In genomic region chr14:47418666-47418991, GRCm38 (mm10) we compare ENCODE assay signal across 8 mouse cellular contexts. TPM values are rescaled to one million over a fixed set of nuclear protein-coding genes. Genes with fewer than 3 reads are reported as not detected.
DNase-seq lines count a peak whose midpoint lies in the region; ATAC-seq and TF ChIP-seq lines count a peak whose summit lies in the region.

No protein-coding gene starts in this region.

- no peak for DNase-seq in left cerebral cortex, adult 2 months (ENCODE audit: extremely low spot score in 1 of 2, low spot score in 2 of 2)
- no peak for DNase-seq in left cerebral cortex, adult 8-10 months (ENCODE audit: low spot score in 2 of 2)
- no peak for DNase-seq in embryonic facial prominence, embryonic 14.5 days (ENCODE audit: low spot score)
- no peak for DNase-seq in intestine, embryonic 14.5 days (ENCODE audit: low spot score)
- no peak for DNase-seq in cerebellum, adult 11 months
- no peak for DNase-seq in gastrocnemius, adult 18-20 months (ENCODE audit: low spot score)

- H3K9ac ChIP-seq in embryonic facial prominence, embryonic 14.5 days (ENCODE audit: low read depth, low read length), result peak overlapping the region; percentile 59
- H3K9ac ChIP-seq in intestine, embryonic 14.5 days (ENCODE audit: low read length), result peak overlapping the region; percentile 38; the same call in 1 of the 2 replicates
- no peak overlapping the region for H3K9ac ChIP-seq in neural tube, embryonic 12.5 days

- H3K27ac ChIP-seq in left cerebral cortex, adult 2 months, result no peak overlapping the region
- peak overlapping the region; percentile 65 for H3K27ac ChIP-seq in embryonic facial prominence, embryonic 14.5 days (replicated peaks; ENCODE audit: low read depth, low read length)
- H3K27ac ChIP-seq in intestine, embryonic 14.5 days (ENCODE audit: low read depth), result peak overlapping the region; percentile 45; the same call in 1 of the 2 replicates
- no peak overlapping the region for H3K27ac ChIP-seq in neural tube, embryonic 12.5 days

- no peaks in the 10 kb centered on the region for H3K27me3 ChIP-seq in embryonic facial prominence, embryonic 14.5 days (replicated peaks; ENCODE audit: control insufficient read depth, insufficient read depth, low read length)
- H3K27me3 ChIP-seq in intestine, embryonic 14.5 days (replicated peaks; ENCODE audit: control insufficient read depth, insufficient read depth, low read length), result no peaks in the 10 kb centered on the region
- no peaks in the 10 kb centered on the region for H3K27me3 ChIP-seq in neural tube, embryonic 12.5 days (replicated peaks)

- WGBS in embryonic facial prominence, embryonic 14.5 days, result 34% methylated on average over 5 of the region's 5 CpGs
- WGBS in intestine, embryonic 14.5 days, result 31% methylated on average over 5 of the region's 5 CpGs
- WGBS in neural tube, embryonic 12.5 days, result 45% methylated on average over 5 of the region's 5 CpGs

- H3K36me3 ChIP-seq in embryonic facial prominence, embryonic 14.5 days (ENCODE audit: control insufficient read depth, insufficient read depth, low read length), result peaks cover 26% of the 10 kb centered on the region
- H3K36me3 ChIP-seq in intestine, embryonic 14.5 days (ENCODE audit: control insufficient read depth, insufficient read depth, low read length), result peaks cover 25% of the 10 kb centered on the region
- H3K36me3 ChIP-seq in neural tube, embryonic 12.5 days, result peaks cover 15% of the 10 kb centered on the region; the same call in 1 of the 2 replicates

- peak overlapping the region; percentile 60 for H3K4me3 ChIP-seq in left cerebral cortex, adult 2 months
- peak overlapping the region; percentile 55 for H3K4me3 ChIP-seq in embryonic facial prominence, embryonic 14.5 days (ENCODE audit: low read depth, low read length)
- H3K4me3 ChIP-seq in intestine, embryonic 14.5 days (ENCODE audit: low read depth, low read length), result peak overlapping the region; percentile 61
- H3K4me3 ChIP-seq in neural tube, embryonic 12.5 days, result peak overlapping the region; percentile 55; the same call in 1 of the 2 replicates

- peaks cover 13% of the 10 kb centered on the region for H3K4me1 ChIP-seq in embryonic facial prominence, embryonic 14.5 days (ENCODE audit: control insufficient read depth, insufficient read depth, low read length)
- peaks cover 10% of the 10 kb centered on the region for H3K4me1 ChIP-seq in intestine, embryonic 14.5 days (replicated peaks; ENCODE audit: control insufficient read depth, insufficient read depth, low read length)
- peaks cover 11% of the 10 kb centered on the region for H3K4me1 ChIP-seq in neural tube, embryonic 12.5 days

- H3K4me2 ChIP-seq in embryonic facial prominence, embryonic 14.5 days (ENCODE audit: low read depth, low read length), result peak overlapping the region; percentile 52
- H3K4me2 ChIP-seq in intestine, embryonic 14.5 days (ENCODE audit: low read length), result peak overlapping the region; percentile 77
- H3K4me2 ChIP-seq in neural tube, embryonic 12.5 days (replicated peaks), result peak overlapping the region; percentile 67

- no peaks in the 10 kb centered on the region for H3K9me3 ChIP-seq in embryonic facial prominence, embryonic 14.5 days (ENCODE audit: control insufficient read depth, low read length)
- no peaks in the 10 kb centered on the region for H3K9me3 ChIP-seq in intestine, embryonic 14.5 days (ENCODE audit: control insufficient read depth, low read length)
- no peaks in the 10 kb centered on the region for H3K9me3 ChIP-seq in neural tube, embryonic 12.5 days

- intact Hi-C loops in left cerebral cortex, adult 2 months (cut with DNase I), result loop anchor here (5.0 kb wide), 1 partner anchor 114 kb away; no protein-coding TSS in a partner anchor

- no peak for ATAC-seq in embryonic facial prominence, embryonic 14.5 days (ENCODE audit: low read depth)
- no peak for ATAC-seq in intestine, embryonic 14.5 days (replicated peaks; ENCODE audit: low FRiP score, low TSS enrichment, low read depth)
- ATAC-seq in neural tube, embryonic 12.5 days (ENCODE audit: low FRiP score, low read depth), result no peak
- no peak for ATAC-seq in CD4-positive, CD25-positive, alpha-beta regulatory T cell, adult 4 months

- TF ChIP-seq CTCF in left cerebral cortex, adult 2 months (IDR thresholded peaks at IDR 0.05), result no peak

RNA-seq across cellular contexts. Expression of gene Dlgap5, which starts 0.4 kb away (rescaled TPM):
- under 1 TPM; 0.43 to 0.47 TPM for total RNA-seq in left cerebral cortex, adult 2 months (2021)
- total RNA-seq in left cerebral cortex, adult 8-10 months (2022), result 1 to 10 TPM in 1 of 4 experiments, under 1 TPM in 3; 0.34 to 1.2 (median 0.42) TPM
- 25.5 and 35.1 TPM in 2 replicates for polyA plus RNA-seq in embryonic facial prominence, embryonic 14.5 days (2014; fragmentation: Nextera tagmentation; extraction: Ambion mirVana)
- polyA plus RNA-seq in intestine, embryonic 14.5 days (2014; fragmentation: Nextera tagmentation; extraction: Ambion mirVana), result 39.5 and 49.9 TPM in 2 replicates
- 36.1 and 40.0 TPM in 2 replicates for polyA plus RNA-seq in neural tube, embryonic 12.5 days (2016; fragmentation: Nextera tagmentation; extraction: Ambion mirVana)
- polyA plus RNA-seq in CD4-positive, CD25-positive, alpha-beta regulatory T cell, adult 4 months (2017; shearing (Covaris generic)), result 10 to 100 TPM; 11.4 to 13.0 TPM
- not detected for total RNA-seq in gastrocnemius, adult 18-20 months (2021)

RNA-seq across cellular contexts. Expression of gene Fbxo34, which starts 31.6 kb away (rescaled TPM):
- 100 to 1,000 TPM in 1 of 2 experiments, 10 to 100 TPM in 1; 86.6 to 110 TPM for total RNA-seq in left cerebral cortex, adult 2 months (2021)
- 100 to 1,000 TPM in 1 of 4 experiments, 10 to 100 TPM in 3; 80.4 to 102 (median 92.3) TPM for total RNA-seq in left cerebral cortex, adult 8-10 months (2022)
- polyA plus RNA-seq in embryonic facial prominence, embryonic 14.5 days (2014; fragmentation: Nextera tagmentation; extraction: Ambion mirVana), result 23.5 and 24.4 TPM in 2 replicates
- polyA plus RNA-seq in intestine, embryonic 14.5 days (2014; fragmentation: Nextera tagmentation; extraction: Ambion mirVana), result 24.3 and 27.8 TPM in 2 replicates
- 24.4 and 25.7 TPM in 2 replicates for polyA plus RNA-seq in neural tube, embryonic 12.5 days (2016; fragmentation: Nextera tagmentation; extraction: Ambion mirVana)
- polyA plus RNA-seq in CD4-positive, CD25-positive, alpha-beta regulatory T cell, adult 4 months (2017; shearing (Covaris generic)), result 10 to 100 TPM in 1 of 2 experiments, 1 to 10 TPM in 1; 9.5 to 16.1 TPM
- total RNA-seq in gastrocnemius, adult 18-20 months (2021), result 10 to 100 TPM; 11.2 to 12.6 TPM

RNA-seq across cellular contexts. Expression of gene Lgals3, which starts 51.1 kb away (rescaled TPM):
- under 1 TPM; 0.32 to 0.33 TPM for total RNA-seq in left cerebral cortex, adult 2 months (2021)
- total RNA-seq in left cerebral cortex, adult 8-10 months (2022), result 1 to 10 TPM in 2 of 4 experiments, under 1 TPM in 2; 0.66 to 1.8 (median 0.93) TPM
- 50.0 and 81.7 TPM in 2 replicates for polyA plus RNA-seq in embryonic facial prominence, embryonic 14.5 days (2014; fragmentation: Nextera tagmentation; extraction: Ambion mirVana)
- 6.6 and 8.5 TPM in 2 replicates for polyA plus RNA-seq in intestine, embryonic 14.5 days (2014; fragmentation: Nextera tagmentation; extraction: Ambion mirVana)
- 1.4 and 1.9 TPM in 2 replicates for polyA plus RNA-seq in neural tube, embryonic 12.5 days (2016; fragmentation: Nextera tagmentation; extraction: Ambion mirVana)
- 10 to 100 TPM; 12.5 to 13.6 TPM for polyA plus RNA-seq in CD4-positive, CD25-positive, alpha-beta regulatory T cell, adult 4 months (2017; shearing (Covaris generic))
- 1 to 10 TPM; 4.8 to 4.9 TPM for total RNA-seq in gastrocnemius, adult 18-20 months (2021)

Comparison
In these comparisons a context has a peak if more than half of its experiments do, and no peak if none do; other contexts are left out.
1. H3K27ac ChIP-seq: peak in embryonic facial prominence, embryonic 14.5 days (single experiment) and intestine, embryonic 14.5 days (single experiment); none in left cerebral cortex, adult 2 months (single experiment) and neural tube, embryonic 12.5 days (single experiment).
2. Peak in every context shown above with its lines, with median percentiles within 50 percentile points of each other: H3K4me3 ChIP-seq and H3K4me2 ChIP-seq.